Mouse (Mus musculus) bone marrow macrophage, adult 2 months (primary cell): ENCODE measurements around the gene Dixdc1. TPM values are rescaled to one million over a fixed set of nuclear protein-coding genes. Genes with fewer than 3 reads are reported as not detected.

ENCODE experiments used
- H3K27ac ChIP-seq: 2 replicates; pipeline ENCODE4 v1.5.1; 2012; ENCODE audit warnings: low read depth, low read length; ENCODE audit not compliant: insufficient read depth
- H3K4me1 ChIP-seq: 2 replicates; pipeline ENCODE4 v1.6.1; 2012; ENCODE audit warnings: low read length; ENCODE audit not compliant: control insufficient read depth, insufficient read depth
- H3K4me3 ChIP-seq: 2 replicates; pipeline ENCODE4 v1.5.1; 2012; ENCODE audit warnings: mild to moderate bottlenecking, low read length, moderate library complexity; ENCODE audit not compliant: insufficient read depth
- CTCF ChIP-seq: IDR thresholded peaks from 2 replicates; pipeline ENCODE4 v1.5.1; 2012; ENCODE audit warnings: low read depth, mild to moderate bottlenecking, low read length, moderate library complexity
- POLR2A ChIP-seq: IDR thresholded peaks from 2 replicates; pipeline ENCODE4 v1.6.1; 2012; ENCODE audit warnings: mild to moderate bottlenecking, low read depth, low read length, borderline replicate concordance
- polyA plus RNA-seq: library from polyadenylated mRNA; stranded (reverse); fragments of >200 nt; gene quantifications from 2 replicates; pipeline ENCODE4 v1.2.4, GENCODE M21; 2012; ENCODE audit not compliant: missing spikeins, insufficient read depth, insufficient read length

Dixdc1 gene
- polyA plus RNA-seq, 1 experiment, result not detected

- TF ChIP-seq CTCF, result no peak
- TF ChIP-seq POLR2A, result no peak
- peak overlapping the region; percentile 52; the same call in 1 of the 2 replicates for H3K27ac ChIP-seq
- H3K4me1 ChIP-seq, result peaks cover 7% of the 10 kb centered on the region
- H3K4me3 ChIP-seq, result peak overlapping the region; percentile 75
These were observed 28.3 kb upstream of the Dixdc1 start for GRCm38 (mm10) chr9:50767531-50768106.

DNA sequence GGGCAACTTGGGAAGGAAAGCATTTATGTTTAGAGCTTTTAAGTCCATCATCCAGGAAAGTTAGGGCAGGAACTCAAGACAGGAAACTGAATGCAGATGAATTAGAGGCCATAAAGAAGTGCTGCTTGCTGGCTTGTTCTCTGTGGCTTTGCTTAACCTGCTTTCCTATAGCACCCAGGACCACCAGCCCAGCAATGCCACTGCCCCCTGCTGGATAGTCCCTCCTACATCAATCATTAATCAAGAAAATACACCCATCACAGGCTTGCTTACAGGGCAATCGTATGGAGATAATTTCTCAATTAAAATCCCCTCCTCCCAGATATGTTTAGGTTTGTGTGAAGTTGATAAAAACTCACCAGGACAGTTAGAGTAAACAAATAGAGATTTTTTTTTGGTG lies 24.0 kb upstream of the Dixdc1 start:
- Histone ChIP-seq H3K27ac (no peak overlapping the region), H3K4me3 (no peak overlapping the region), H3K4me1 (peaks cover 11% of the 10 kb centered on the region)
- TF ChIP-seq CTCF, result no peak
- TF ChIP-seq POLR2A, result no peak

- H3K4me3 ChIP-seq, result no peak overlapping the region
- H3K27ac ChIP-seq, result no peak overlapping the region
- H3K4me1 ChIP-seq, result peaks cover 13% of the 10 kb centered on the region
- TF ChIP-seq CTCF, result no peak
- TF ChIP-seq POLR2A, result no peak
These were observed 22.4 kb upstream of the Dixdc1 start for GRCm38 (mm10) chr9:50761520-50762243.

DNA sequence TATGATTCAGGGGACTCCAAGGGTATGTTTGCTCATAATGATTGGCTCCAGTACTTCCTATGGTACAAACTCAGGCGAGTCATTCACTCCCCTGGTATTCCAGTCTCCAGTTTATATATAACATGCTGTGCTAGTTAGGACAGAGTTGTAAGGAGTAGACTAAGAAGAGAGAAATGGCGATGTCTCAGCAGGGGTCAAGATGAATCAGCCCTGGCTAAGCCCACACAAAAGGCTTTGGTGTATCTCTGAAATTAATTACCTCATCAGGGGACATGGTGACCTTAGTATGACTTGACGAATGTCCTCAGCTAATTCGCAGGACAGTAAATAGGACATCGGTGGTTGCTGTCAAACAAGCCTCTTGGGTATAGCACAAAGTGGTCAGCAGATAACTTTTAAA lies 17.4 kb upstream of the Dixdc1 start:
- Histone ChIP-seq H3K27ac (no peak overlapping the region), H3K4me1 (peaks cover 10% of the 10 kb centered on the region), H3K4me3 (no peak overlapping the region)
- TF ChIP-seq POLR2A (no peak), CTCF (no peak)

- Histone ChIP-seq H3K4me1 (0 out of 2 replicates have a peak, but pooled peaks cover 2% of the 10 kb centered on the region), H3K27ac (no peak overlapping the region), H3K4me3 (no peak overlapping the region)
- TF ChIP-seq POLR2A (no peak), CTCF (no peak)
These were observed 14.6 kb upstream of the Dixdc1 start for GRCm38 (mm10) chr9:50753947-50754346.

DNA sequence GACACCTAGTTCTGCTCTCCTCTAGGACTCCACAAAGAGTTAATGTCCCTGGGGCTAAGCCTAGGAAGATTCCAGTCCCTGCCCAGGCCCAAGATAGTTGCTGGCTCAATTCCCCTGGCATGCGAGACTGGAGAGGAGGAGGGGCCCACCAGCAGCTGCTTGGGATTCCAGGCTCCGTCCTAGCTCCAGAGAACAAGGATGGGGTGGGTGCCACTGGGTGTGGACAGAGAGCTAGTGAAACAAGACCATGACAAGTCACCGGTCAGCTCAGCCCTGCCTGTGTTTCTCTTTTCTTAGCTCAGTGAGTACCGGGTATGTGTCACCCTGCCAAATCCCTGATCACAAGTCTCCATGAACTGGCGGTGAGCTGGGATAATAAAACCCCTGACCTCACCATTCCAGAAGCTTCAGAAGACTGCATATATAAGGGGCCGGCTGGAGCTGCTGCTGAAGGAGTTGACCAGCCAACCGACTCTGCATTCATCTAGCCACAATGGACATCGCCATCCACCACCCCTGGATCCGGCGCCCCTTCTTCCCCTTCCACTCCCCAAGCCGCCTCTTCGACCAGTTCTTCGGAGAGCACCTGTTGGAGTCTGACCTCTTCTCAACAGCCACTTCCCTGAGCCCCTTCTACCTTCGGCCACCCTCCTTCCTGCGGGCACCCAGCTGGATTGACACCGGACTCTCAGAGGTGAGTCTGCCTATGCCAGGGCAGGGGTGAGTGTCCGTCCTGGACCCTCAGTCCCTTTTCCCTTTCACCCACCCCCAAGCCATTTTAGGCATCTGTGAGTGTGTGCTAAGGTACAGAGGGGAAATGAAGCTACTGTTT lies 13.7 kb upstream of the Dixdc1 start:
- Histone ChIP-seq H3K27ac (no peak overlapping the region), H3K4me1 (0 out of 2 replicates have a peak, but pooled peaks cover 1% of the 10 kb centered on the region), H3K4me3 (no peak overlapping the region)
- TF ChIP-seq CTCF (no peak), POLR2A (no peak)

DNA sequence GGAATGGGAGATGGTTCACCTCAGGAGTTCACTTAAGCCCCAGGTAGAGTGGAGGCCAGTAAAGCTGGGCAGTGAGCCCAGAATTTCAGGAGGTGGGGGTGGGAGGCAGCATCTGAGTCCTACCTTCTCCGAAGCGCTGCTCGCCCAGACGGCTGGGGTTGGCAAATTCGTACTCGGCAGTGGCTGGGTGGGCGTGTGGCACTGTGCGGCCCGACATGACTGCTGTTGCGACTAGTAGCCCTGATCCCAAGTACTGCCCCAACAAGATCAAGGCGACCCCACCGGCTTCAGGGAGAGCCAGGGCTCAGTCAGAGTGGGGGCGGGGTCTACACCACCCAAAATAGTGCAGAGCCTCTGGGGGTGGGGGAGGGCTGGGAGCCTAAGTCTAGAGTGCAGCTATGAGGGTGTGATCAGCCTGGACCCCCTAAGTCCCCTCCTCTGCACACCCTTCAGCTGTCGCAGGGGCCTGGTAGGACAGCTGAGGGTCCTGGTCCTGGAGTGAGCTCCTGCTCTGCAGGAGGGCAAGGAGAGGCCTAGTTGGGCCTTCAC lies 12.8 kb upstream of the Dixdc1 start, which contains the start of gene Hspb2:
TSS of gene Hspb2 (minus strand) at position 301 of the 549 bp plus-strand sequence.
- Histone ChIP-seq H3K27ac (no peak within 1 kb of the TSS), H3K4me1 (no peaks in the 10 kb centered on the region), H3K4me3 (no peak within 1 kb of the TSS)
- TF ChIP-seq CTCF (no peak), POLR2A (no peak)

DNA sequence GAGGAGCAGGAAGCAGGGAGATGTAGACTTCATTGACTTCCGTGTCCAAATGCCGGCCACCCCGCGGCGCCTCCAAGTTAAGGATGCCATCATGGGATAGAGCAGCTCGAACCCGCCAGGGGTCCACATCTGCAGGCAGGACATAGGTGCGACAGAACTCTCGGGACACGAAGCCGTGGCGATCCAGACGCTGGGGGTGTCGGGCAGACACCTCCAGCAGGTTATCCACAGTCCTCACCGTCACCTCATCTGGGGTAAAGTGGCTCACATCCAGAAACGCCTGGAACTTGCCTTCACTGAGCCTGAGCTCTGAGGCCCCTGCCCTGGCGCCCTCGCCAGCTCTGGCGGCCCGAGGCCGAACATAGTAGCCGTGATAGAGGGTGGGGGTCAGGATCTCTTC lies 12.0 kb upstream of the Dixdc1 start, which contains the start of gene Cryab:
TSS of gene Cryab (plus strand) at position 3 of the 400 bp plus-strand sequence.
- Histone ChIP-seq H3K4me3 (no peak within 1 kb of the TSS), H3K27ac (no peak within 1 kb of the TSS), H3K4me1 (no peaks in the 10 kb centered on the region)
- TF ChIP-seq CTCF (no peak), POLR2A (no peak)

DNA sequence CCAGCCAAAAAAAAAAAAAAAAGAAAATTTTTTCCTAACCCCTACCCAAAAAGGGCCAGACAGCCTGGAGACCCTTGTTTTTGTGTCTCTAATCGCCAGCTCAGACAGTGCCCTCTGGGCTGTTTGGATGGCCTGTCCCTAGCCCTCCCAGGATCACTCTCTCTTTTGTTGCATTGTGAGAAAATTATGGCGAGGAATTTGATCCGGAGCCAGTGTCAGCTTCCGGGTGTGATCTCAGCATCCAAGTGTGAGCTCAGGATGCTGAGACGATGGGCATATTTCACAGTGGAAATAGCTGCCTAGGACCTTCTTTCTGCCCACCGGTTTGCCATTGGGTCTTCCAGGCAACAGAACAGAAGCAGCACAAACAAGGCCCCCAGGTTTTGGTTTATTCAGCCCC lies 11.4 kb upstream of the Dixdc1 start:
- no peak overlapping the region for H3K27ac ChIP-seq
- TF ChIP-seq CTCF (no peak), POLR2A (no peak)
- no peaks in the 10 kb centered on the region for H3K4me1 ChIP-seq
- no peak overlapping the region for H3K4me3 ChIP-seq
